Mouse (Mus musculus) T-helper 17 cell (primary cell): Measurements from ENCODE around the gene Cldnd2.

Experiments
- in situ Hi-C, 2 experiments: fragments of 300-600 bp; cut with MboI, MseI; formaldehyde crosslinking; loops; 1 replicate in 1 of 2; 2 replicates in 1 of 2; pipeline ENCODE4 v1.15.1; 2025; ENCODE audit warnings: high pct_unique_total_duplicates in 2 of 2

Cldnd2 gene

DNA sequence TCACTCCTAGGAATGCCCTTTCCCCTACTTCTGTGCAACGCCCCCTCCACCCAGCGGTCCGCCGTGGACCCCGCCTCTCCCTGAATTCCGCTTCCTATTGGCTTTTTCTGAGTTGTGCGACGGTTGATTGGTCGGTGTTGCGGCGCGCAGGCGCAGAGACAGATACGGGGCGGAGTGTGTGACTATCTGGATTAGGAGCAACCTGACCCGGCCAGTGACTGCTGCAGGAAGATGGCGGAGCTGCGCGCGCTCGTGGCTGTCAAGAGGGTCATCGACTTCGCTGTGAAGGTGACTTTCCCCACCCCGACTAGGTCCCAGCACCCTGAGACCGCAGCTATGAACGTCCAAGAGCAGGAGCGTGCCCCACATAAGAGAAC, 3.3 kb downstream of the Cldnd2 start, which contains the start of the genes Etfb and Gm45233:
TSS of gene Etfb (plus strand) at position 167 of the 377 bp plus-strand sequence.
TSS of gene Gm45233 (plus strand) at position 212 of the 377 bp plus-strand sequence.
- in situ Hi-C loops = loop anchor here (10.0 kb wide), 2 partner anchors 129 to 811 kb away; partner anchors contain the start of genes Zfp715 (in 2 of the 2) and Acp4 (in 1 of the 2)

DNA sequence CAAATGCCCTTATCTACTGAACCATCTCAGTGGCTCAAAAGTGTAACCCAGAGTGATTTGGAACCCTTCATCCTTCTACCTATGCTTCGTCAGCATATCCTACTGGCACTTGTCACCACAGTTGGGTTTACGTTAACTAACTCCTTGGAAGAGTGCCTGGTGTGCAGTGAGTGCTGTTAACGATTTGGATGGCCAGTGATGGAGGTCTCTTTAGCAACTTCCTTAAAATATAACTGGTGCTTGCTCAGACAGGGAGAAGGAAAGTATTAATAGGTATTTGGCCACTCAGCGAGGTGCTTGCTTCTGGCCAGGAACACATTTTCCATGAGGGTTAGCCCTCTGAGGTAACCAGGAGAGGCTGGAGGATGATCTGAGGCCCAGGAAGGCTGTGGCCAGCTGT, 7.2 kb downstream of the Cldnd2 start:
- in situ Hi-C loops = loop anchor here (10.0 kb wide), 2 partner anchors 133 to 807 kb away; partner anchors contain the start of genes Zfp715 (in 2 of the 2) and Acp4 (in 1 of the 2)

DNA sequence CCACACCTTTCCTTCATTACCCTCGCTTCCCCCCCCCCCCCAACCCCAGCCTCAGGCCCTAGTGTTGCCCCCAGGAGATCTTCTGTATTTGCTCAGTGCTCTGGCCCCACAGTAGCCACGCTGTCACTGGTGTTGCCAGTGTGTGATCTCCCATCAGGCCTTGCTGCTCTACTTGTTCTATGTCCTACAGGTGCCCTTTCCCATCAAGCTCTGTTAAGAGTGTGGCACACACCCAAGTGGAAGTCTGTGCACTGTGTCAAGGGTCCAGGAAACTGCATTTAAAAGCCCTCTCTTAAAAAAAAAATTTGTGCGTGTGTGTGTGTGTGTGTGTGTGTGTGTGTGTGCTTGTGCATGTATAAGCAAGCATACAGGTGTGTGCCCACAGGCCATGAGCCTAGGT, 7.7 kb downstream of the Cldnd2 start:
- in situ Hi-C loops = loop anchor here (10.0 kb wide), 2 partner anchors 133 to 807 kb away; partner anchors contain the start of genes Zfp715 (in 2 of the 2) and Acp4 (in 1 of the 2)

DNA sequence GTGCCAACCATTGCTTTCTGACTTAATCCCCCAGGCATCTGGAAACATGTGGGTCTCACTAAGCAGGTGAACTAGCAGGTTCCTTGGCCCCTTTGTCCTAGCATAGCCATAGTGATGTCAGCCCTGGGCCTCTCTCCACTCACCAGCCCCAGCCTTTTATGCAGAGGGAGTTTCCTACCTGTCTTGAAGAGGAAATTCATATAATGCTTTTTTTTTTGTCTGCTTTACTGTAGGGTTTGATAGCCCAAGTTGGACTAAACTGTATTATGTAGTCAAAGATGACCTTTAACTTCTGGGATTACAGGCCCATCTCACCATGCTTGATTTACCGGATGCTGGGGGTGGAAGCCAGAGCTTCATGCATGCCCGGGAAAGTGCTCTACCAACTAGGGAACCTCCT, 9.2 kb downstream of the Cldnd2 start:
- in situ Hi-C loops = loop anchor here (10.0 kb wide), 2 partner anchors 135 to 805 kb away; partner anchors contain the start of genes Zfp715 (in 2 of the 2) and Acp4 (in 1 of the 2)

DNA sequence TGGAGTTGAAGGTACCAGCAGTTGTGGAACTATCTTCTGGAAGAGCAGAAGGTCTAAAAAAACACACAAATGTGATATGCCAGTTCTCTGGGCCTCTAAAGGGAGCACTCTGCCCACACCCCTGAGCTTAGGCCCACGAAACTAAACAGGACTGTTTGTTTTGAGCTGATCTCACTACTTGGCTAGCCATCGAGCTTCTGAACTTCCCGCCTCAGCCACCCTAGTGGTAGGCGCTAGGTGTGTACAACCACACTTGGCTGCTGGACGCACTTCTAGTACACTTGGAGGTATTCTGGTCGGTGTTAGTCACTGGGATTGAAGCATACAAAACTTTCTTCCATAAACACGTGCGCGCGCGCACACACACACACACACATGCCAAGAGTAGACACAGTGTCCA, 11.1 kb downstream of the Cldnd2 start:
- in situ Hi-C loops = no loop called here

DNA sequence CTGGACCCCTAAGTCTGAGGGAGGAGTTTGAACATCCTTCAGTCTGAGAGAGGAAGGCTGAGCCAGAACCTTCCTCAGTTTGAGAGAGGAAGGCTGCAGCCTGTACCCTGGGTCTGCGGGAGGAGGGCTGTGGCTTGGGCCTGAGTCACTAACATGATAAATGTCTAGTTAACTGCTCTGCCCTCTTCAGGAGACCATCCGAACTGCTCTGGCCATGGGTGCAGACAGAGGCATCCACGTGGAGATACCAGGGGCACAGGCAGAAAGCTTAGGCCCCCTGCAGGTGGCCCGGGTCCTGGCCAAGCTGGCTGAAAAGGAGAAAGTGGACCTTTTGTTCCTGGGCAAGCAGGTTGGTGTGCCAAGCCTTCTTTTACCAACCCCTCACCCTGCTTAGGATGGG, 12.0 kb downstream of the Cldnd2 start:
- in situ Hi-C loops = no loop called here

DNA sequence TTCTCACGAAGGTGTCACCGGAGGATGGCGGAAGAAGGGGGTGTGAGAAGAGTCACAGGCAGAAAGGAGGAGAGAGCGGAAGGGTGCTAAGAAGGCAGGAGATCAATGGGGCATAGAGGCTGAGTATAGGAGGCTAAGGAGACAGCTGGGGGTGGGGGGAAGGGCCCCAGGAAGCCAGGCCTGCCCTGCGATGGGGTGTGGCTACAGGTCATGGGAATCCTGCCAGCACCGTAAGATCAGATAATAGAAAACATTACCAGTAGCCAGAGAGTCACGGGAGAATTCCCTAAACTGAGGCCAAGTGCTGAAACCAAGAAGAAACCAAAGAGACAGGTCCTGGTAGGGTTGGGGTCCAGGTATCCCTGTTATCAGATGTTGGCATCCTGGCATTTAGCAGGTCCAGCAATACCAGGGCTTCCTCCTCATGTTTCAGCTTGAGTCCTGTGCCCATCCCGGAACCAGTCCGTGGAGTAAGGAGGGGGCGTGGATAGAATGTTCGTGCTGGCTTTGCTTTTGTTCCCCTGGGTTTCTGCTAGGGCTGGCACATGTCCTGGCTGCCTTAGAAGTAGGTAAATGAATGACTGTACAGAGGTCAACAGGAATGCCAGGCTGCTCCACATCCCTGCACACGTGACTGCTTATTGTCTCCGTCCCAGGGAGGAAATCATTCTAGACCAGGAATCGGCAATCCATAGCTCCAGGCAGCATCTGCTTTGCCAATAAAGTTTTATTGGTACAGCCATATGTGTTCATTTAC, 13.2 kb downstream of the Cldnd2 start:
- in situ Hi-C loops = no loop called here

DNA sequence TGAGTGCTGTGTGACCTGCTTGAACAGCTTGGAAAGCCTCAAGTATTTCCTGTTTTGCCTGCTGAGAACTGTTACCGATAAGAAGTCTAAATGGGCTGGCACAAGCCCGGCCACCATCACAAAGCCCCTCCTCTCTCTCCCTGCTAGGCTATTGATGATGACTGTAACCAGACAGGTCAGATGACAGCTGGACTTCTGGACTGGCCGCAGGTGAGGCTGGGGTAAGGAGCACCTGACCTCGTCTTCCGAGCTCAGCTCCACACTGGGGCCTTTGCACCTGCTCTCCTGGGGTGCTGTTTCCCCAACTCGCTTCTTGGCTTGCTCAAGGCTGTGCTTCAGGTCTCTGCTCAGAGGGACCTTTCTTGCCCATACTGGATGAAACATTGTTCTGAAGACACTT, 13.8 kb downstream of the Cldnd2 start:
- in situ Hi-C loops = no loop called here

DNA sequence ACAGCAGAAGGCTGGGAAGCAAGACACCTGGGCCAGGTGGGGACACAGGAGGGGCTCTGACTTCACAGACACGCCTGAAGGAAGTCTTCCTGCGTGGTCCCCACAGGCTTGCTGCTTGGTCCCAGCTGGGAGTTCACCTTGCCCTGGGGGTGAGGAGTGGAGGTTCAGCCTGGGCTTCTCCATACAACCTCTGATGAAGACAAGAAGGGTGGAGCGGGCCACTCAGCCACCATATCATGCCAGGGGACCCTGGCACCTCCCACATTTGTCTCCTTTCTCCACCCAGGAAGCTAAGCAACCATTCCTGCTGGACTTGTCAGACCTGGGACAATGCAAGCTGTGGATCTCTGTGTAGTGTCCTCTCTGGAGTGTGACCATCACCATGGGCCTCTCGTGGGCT, 22.3 kb downstream of the Cldnd2 start, which contains the start of gene Vsig10l:
TSS of gene Vsig10l (plus strand) at position 301 of the 400 bp plus-strand sequence.
- in situ Hi-C loops = no loop called here

DNA sequence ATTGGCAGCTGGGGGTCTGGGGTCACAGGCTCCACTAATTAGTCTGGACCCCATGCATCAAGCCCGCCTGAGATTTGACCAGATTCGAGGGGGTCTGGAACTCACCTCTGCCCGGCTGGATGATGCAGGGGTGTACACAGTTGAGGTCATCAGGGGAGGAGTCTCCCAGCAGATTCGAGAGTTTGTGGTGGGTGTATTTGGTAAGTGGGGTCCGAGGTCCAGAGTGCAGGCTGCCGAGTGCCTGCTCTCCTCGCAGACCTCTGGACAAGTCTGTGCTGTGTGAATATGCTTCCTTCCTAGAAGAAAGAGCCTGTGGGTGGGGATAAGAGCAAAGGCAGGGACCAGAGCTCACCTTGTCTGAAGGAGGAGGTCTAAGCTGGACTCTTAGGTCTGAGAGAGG, 23.4 kb downstream of the Cldnd2 start:
- in situ Hi-C loops = no loop called here

DNA sequence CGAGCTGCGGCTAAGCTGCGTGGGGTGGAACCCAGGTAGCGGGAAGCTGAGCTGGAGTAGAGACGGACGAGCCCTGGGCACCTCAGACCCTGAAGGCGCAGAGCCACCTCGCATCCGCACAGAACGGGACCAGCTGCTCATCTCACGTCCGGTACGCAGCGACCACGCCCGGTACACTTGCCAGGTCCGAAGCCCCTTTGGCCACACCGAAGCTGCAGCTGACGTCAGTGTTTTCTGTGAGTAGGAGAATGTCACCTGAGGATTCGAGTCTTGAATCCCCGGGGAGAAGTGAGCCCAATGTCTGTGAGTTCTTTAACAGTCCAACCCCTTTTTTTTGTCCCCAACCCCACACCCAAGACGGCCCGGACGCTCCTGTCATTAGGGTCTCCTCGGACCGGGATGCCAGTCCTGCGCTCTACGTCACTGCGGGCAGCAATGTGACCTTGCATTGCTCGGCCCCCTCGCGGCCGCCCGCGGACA, 24.3 kb downstream of the Cldnd2 start:
- in situ Hi-C loops = loop anchor here in 1 of 2 experiments (5.0 kb wide), 1 partner anchor 183 kb away; no protein-coding TSS in a partner anchor

DNA sequence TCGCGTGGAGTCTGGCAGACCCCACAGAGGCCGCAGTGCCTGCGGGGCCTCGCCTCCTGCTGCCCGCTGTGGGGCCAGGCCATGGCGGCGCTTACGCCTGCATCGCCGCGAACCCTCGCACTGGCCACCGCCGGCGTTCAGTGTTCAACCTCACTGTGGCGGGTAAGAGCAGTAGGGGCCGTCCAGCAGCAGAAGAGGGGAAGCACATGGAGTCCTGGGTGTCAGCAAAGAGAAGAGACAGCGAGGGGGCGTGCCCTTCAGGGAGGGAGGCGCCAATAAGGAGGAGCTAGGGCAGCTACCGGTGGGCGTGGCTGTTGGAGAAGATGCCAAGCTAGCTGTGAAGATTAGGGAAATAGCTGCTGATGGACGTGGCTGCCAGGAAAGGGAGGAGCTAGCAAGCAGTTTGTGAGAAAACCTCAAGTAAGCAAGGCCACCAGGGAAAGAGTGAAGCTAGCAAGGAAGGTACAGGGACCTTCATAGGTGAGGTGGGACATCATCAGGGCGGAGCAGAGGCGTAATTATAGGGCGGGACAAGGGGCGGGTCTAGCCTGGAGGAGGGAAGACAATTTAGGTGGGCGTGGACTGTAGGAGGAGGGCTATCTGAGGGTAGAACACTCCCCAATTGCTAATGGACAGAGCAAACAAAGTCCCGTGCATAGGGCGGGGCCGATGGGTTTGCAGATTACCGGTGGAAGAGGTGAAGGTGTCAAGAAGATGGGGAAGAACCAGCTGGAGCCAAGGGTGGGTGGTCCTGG, 24.9 kb downstream of the Cldnd2 start:
- in situ Hi-C loops = loop anchor here in 1 of 2 experiments (5.0 kb wide), 1 partner anchor 183 kb away; no protein-coding TSS in a partner anchor

DNA sequence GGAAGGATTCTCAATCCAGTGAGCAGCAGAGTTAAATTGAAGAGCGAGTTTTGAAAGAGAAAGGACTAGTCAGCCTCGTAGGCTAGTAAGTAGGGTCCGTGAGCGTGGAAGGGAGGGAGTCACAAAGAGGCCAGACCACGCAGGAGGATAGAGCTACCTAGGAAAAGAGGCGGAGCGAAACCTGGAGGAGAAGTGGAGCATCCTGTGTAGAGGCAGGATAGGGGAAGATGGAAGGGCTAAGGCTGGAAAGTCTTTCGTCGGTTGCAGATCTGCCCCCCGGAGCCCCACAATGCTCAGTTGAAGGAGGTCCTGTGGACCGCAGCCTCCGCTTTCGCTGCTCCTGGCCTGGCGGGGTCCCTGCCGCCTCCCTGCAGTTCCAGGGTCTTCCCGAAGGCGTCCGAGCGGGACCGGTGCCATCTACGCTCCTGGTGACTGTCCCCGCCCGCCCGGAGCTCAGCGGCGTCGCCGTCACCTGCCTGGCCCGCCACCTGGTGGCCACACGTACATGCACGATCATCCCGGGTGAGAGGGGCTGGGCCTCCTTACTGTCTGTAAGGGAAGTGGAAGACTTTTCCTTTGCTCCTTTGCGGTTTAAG, 25.6 kb downstream of the Cldnd2 start:
- in situ Hi-C loops = loop anchor here in 1 of 2 experiments (5.0 kb wide), 1 partner anchor 184 kb away; no protein-coding TSS in a partner anchor

DNA sequence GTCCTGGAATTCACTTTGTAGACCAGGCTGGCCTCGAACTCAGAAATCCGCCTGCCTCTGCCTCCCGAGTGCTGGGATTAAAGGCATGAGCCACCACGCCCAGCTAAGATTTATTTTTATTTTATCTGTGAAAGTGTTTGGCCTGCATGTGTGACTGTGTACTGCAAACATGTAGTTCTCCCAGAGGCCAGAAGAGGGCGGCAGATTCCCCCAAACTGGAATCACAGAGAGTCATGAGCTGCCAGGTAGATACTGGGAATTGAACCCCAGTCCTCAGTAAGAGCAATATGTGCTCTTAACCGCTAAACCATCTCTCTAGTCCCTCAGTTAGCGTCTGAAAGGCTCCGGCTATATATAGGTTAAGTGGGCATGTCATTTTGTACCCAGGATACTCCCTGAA, 29.8 kb downstream of the Cldnd2 start:
- in situ Hi-C loops = loop anchor here (10.0 kb wide), 2 partner anchors 324 to 754 kb away; partner anchors contain the start of genes Klk1 (in 1 of the 2), Klk8 (in 1 of the 2) and Klk9 (in 1 of the 2)

DNA sequence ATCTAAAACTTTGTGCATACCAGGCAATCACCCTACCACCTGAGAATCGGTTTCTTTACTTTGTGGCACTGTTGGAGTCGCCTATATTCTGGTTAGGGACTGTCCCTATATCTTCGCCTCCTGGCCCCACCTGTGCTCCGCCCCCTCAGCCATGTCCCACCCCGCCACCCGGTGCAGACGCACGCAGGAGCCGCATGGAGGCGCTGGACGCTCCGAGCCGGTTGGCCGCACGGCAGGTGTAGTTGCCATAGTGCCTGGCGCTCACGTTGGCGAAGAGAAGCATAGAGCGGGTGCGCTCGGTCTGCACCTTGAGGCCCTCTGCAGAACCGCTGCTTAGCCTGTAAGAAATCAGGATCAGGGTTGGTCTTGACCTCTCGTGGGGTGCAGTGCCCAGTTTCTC, 35.1 kb downstream of the Cldnd2 start:
- in situ Hi-C loops = loop anchor here (5.0 to 10.0 kb wide), 4 partner anchors 87 to 749 kb away; partner anchors contain the start of genes Zfp658 (in 2 of the 2), Ctu1 (in 1 of the 2), Klk1 (in 1 of the 2) and Klk8 (in 1 of the 2)

DNA sequence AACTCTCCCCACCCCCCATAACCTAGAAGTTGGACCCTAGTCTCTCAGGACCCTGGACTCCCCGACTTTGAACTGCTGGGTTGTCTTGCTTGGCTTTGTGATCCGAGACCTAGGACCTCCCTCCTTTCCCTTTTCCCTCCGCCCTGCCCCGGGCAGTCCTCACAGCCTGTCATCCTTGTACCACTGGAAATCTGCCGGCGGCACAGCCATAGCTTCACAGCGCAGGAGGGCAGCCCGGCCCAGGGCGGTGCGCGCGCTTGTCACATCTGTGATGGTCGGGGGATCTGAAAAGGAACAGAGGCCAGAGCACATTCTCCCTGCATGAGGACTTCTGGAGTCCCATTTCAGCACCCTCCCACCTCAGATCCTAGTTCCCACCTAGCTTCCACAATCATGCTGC, 35.8 kb downstream of the Cldnd2 start:
- in situ Hi-C loops = loop anchor here (5.0 to 10.0 kb wide), 4 partner anchors 86 to 748 kb away; partner anchors contain the start of genes Zfp658 (in 2 of the 2), Ctu1 (in 1 of the 2), Klk1 (in 1 of the 2) and Klk8 (in 1 of the 2)

DNA sequence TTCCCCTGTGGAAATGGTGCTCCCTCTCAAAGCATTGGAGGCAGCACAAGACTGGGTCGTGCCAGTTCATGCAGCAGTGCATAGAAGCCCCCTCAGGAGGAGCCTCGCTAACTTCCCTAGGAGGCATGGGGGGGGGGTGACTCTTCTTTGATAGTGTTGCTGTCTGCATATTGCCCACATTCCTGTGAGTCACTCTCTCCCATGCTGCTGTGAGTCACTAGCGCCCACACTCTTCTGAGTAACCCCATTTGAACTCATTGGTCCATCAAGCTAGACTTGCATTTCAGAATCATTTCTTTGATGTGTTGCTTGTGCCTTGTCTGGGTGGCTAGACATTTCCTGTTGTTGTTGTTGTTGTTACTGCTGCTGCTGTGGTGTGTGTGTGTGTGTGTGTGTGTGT, 40.6 kb downstream of the Cldnd2 start:
- in situ Hi-C loops = no loop called here

DNA sequence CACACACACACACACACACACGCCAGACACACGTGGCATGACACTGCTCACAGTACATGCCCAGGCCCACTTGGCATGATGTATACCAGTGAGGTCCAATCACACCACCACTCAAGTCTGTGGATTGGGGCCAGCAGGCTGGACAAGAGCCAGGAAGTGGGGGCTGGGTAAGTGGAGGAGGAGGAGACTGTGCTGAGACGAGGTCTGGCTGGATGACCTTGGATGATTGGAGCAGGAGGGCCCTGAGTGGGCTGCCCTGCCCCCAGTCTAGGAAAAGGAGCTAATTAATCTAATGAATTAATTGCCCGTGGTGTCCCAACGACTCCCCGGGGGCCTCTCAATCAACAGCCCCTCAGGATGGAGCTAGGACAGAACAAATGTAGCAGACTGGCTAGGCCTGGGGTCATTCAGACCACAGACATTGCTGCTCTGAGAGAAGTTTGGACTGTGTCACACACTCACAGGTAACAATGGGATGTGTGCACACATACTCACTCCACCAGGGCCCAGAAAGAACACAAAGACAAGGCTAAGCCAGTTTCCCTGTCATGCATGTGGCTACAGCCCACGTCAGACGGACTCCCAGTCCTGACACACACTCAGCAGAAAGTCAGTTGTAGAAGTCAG, 41.6 kb downstream of the Cldnd2 start:
- in situ Hi-C loops = no loop called here

DNA sequence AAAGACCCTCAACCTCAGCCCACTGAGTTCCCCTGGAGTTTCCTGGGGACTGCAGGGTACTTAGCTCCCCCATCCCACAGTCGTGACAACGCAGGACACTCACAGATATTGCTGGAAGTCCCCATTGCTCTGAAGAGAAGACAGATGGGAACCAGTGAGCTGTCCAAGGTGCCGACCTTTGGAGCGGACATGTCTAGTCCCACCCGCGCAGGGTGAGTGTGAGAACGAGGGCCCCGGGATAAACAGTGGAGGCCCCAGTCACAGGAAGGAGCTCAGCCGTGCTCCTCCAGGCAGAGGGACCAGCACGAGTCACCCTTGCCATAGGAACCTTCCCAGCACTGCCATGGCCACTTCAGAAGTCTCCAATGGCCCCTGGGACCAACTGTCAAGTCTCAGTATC, 42.7 kb downstream of the Cldnd2 start:
- in situ Hi-C loops = no loop called here

DNA sequence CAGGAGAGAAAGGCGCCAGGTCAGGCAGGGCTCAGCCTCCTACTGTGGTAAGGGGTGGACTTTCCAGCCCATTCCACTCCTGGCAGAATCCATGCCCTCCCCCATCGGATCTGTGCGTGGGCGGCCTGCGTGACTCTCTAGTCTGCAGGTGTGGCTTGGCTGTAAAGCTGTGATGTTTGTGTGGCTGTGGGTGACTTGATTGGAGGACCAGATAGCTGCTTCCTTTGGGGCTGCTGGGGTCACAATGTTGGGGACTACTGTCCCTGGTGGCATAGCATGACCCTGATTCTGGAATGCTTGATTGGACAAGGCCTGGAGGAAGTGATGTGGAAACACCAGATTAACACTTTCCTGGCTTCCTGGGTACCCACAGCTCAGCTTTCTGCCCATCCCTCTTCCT, 48.1 kb downstream of the Cldnd2 start:
- in situ Hi-C loops = no loop called here
